Mouse (Mus musculus) hindbrain, embryonic 10.5 days (tissue): ENCODE results near the gene Scarf1. TPM values are rescaled to one million over a fixed set of nuclear protein-coding genes. Genes with fewer than 3 reads are reported as not detected.

Experiments
- DNase-seq: peaks from one replicate; pipeline ENCODE4 v3.0.0-alpha.2; 2017; ENCODE audit warnings: low spot score
- H3K27ac ChIP-seq: fragments of 300-500 bp; sonication (generic); 2 replicates; pipeline ENCODE4 v1.5.1; 2016; ENCODE audit warnings: mild to moderate bottlenecking, moderate library complexity
- H3K27me3 ChIP-seq: fragments of 300-500 bp; sonication (generic); 2 replicates; pipeline ENCODE4 v1.6.1; 2016; ENCODE audit warnings: mild to moderate bottlenecking; ENCODE audit not compliant: poor library complexity, insufficient read depth, severe bottlenecking
- H3K36me3 ChIP-seq: fragments of 300-500 bp; sonication (generic); 2 replicates; pipeline ENCODE4 v1.6.1; 2016; ENCODE audit warnings: mild to moderate bottlenecking, moderate library complexity
- H3K4me1 ChIP-seq: fragments of 300-500 bp; sonication (generic); replicated peaks from 2 replicates; pipeline ENCODE4 v1.6.1; 2016; ENCODE audit warnings: mild to moderate bottlenecking
- H3K4me3 ChIP-seq: fragments of 300-500 bp; sonication (generic); 2 replicates; pipeline ENCODE4 v1.5.1; 2016; ENCODE audit warnings: mild to moderate bottlenecking, moderate library complexity
- H3K9me3 ChIP-seq: fragments of 300-500 bp; sonication (generic); 2 replicates; pipeline ENCODE4 v1.6.1; 2016; ENCODE audit warnings: mild to moderate bottlenecking, moderate library complexity
- WGBS: fragments of 180-500 bp; shearing (Covaris S2); methylation state at CpG from one replicate; pipeline ENCODE4 v1.1.7; 2016; 5-methylcytosine and 5-hydroxymethylcytosine counted together
- microRNA counts: library from miRNA; unstranded; fragments of <30 nt; microRNA quantifications from one replicate; lab custom pipeline; 2017
- polyA plus RNA-seq: library from polyadenylated mRNA; unstranded; fragments of >200 nt; fragmentation: Nextera tagmentation; extraction: Ambion mirVana; gene quantifications from 2 replicates; pipeline ENCODE4 v1.2.1, GENCODE M21; 2016

Scarf1 gene
- polyA plus RNA-seq, 1 experiment from 2014 or later = 4.9 TPM

- Histone ChIP-seq H3K4me1 (peaks cover 27% of the 10 kb centered on the region), H3K27ac (no peak overlapping the region), H3K27me3 (no peaks in the 10 kb centered on the region), H3K36me3 (peaks cover 14% of the 10 kb centered on the region), H3K9me3 (no peaks in the 10 kb centered on the region), H3K4me3 (no peak overlapping the region)
- WGBS = 88% methylated on average over 5 of the region's 5 CpGs
- DNase-seq = no peak
These were observed 61.2 kb downstream of the Scarf1 start for GRCm38 (mm10) chr11:75574378-75575123.

- Histone ChIP-seq H3K27ac (no peak overlapping the region), H3K4me1 (peaks cover 27% of the 10 kb centered on the region), H3K27me3 (no peaks in the 10 kb centered on the region), H3K9me3 (no peaks in the 10 kb centered on the region), H3K4me3 (no peak overlapping the region), H3K36me3 (0 out of 2 replicates have a peak, but pooled peaks cover 4% of the 10 kb centered on the region)
- no peak for DNase-seq
- WGBS = 82% methylated on average over 9 of the region's 9 CpGs
These were observed 62.3 kb downstream of the Scarf1 start for GRCm38 (mm10) chr11:75575560-75576123.

MicroRNAs within 50 kb of the gene (microRNA counts, 519-probe panel; counts per million panel counts)
- microRNA mmu-miR-22 (lab: Ali Mortazavi, UCI) = 4,676 counts per million, percentile 92 among the panel's probes with 10 or more counts

Other genes with a start within 250 kb of the Scarf1 start
- gene Rpa1, start 165.2 kb upstream of the Scarf1 start, polyA plus RNA-seq = 136 and 178 TPM in 2 replicates
- 14.6 and 17.4 TPM in 2 replicates for gene Smyd4, start 165.1 kb upstream of the Scarf1 start, polyA plus RNA-seq
- 95.3 and 106 TPM in 2 replicates for gene Serpinf1, start 90.8 kb upstream of the Scarf1 start, polyA plus RNA-seq
- 0.07 TPM in 1 of 2 replicates, not detected in the other for gene Serpinf2, start 73.9 kb upstream of the Scarf1 start, polyA plus RNA-seq
- gene Wdr81, start 58.8 kb upstream of the Scarf1 start, polyA plus RNA-seq = 7.7 and 8.6 TPM in 2 replicates
- gene Tlcd2, start 51.8 kb upstream of the Scarf1 start, polyA plus RNA-seq = 11.7 and 12.4 TPM in 2 replicates
- 74.8 and 78.1 TPM in 2 replicates for gene Prpf8, start 26.7 kb upstream of the Scarf1 start, polyA plus RNA-seq
- gene Rilp, start 3.4 kb upstream of the Scarf1 start, polyA plus RNA-seq = 0.35 and 0.65 TPM in 2 replicates
- gene Slc43a2, start 18.2 kb downstream of the Scarf1 start, polyA plus RNA-seq = 5.2 and 7.1 TPM in 2 replicates
- gene Pitpna, start 74.6 kb downstream of the Scarf1 start, polyA plus RNA-seq = 68.8 and 80.6 TPM in 2 replicates
- gene Inpp5k, start 117.4 kb downstream of the Scarf1 start, polyA plus RNA-seq = 20.6 and 24.9 TPM in 2 replicates
- 16.4 and 19.0 TPM in 2 replicates for gene Myo1c, start 137.0 kb downstream of the Scarf1 start, polyA plus RNA-seq
- 107 and 122 TPM in 2 replicates for gene Crk, start 165.7 kb downstream of the Scarf1 start, polyA plus RNA-seq
- 1,323 and 1,330 TPM in 2 replicates for gene Ywhae, start 219.3 kb downstream of the Scarf1 start, polyA plus RNA-seq